Mouse (Mus musculus) testis, adult 2 months (tissue): ENCODE data around the gene Fndc10.

ENCODE experiments used
- CTCF ChIP-seq: fragments of 200-500 bp; IDR thresholded peaks from 2 replicates; pipeline ENCODE4 v1.5.1; 2012; ENCODE audit warnings: low read depth, mild to moderate bottlenecking, inconsistent platforms, low read length, moderate library complexity; ENCODE audit not compliant: control insufficient read depth, insufficient read depth, insufficient replicate concordance
- POLR2A ChIP-seq: fragments of 200-500 bp; IDR thresholded peaks from 2 replicates; pipeline ENCODE4 v1.6.1; 2012; ENCODE audit warnings: low read depth, mild to moderate bottlenecking, inconsistent platforms, low read length, moderate library complexity; ENCODE audit not compliant: control insufficient read depth

- no peak for TF ChIP-seq POLR2A
- TF ChIP-seq CTCF = no peak
Observed at GRCm38 (mm10) chr4:155727993-155728392, 33.9 kb downstream of the Fndc10 start.
